Mouse (Mus musculus) hindbrain, embryonic 12.5 days (tissue): ENCODE measurements around the gene Ankrd2. TPM values are rescaled to one million over a fixed set of nuclear protein-coding genes. Genes with fewer than 3 reads are reported as not detected.

ENCODE experiments used
- ATAC-seq: fragments of 200-750 bp; cut with Nextera tagmentation; 2 replicates; pipeline ENCODE4 v1.8.0; 2017; ENCODE audit warnings: moderate TSS enrichment; ENCODE audit not compliant: low FRiP score
- H3K27ac ChIP-seq: fragments of 300-500 bp; sonication (generic); 2 replicates; pipeline ENCODE4 v1.5.1; 2016; ENCODE audit warnings: mild to moderate bottlenecking
- H3K27me3 ChIP-seq: fragments of 300-500 bp; sonication (generic); 2 replicates; pipeline ENCODE4 v1.6.1; 2016; ENCODE audit warnings: mild to moderate bottlenecking
- H3K36me3 ChIP-seq: fragments of 300-500 bp; sonication (generic); 2 replicates; pipeline ENCODE4 v1.6.1; 2016; ENCODE audit warnings: mild to moderate bottlenecking
- H3K4me1 ChIP-seq: fragments of 300-500 bp; sonication (generic); 2 replicates; pipeline ENCODE4 v1.6.1; 2016
- H3K4me2 ChIP-seq: fragments of 300-500 bp; sonication (generic); replicated peaks from 2 replicates; pipeline ENCODE4 v1.6.1; 2016; ENCODE audit warnings: mild to moderate bottlenecking
- H3K4me3 ChIP-seq: fragments of 300-500 bp; sonication (generic); 2 replicates; pipeline ENCODE4 v1.5.1; 2016; ENCODE audit warnings: mild to moderate bottlenecking
- H3K9ac ChIP-seq: fragments of 300-500 bp; sonication (generic); 2 replicates; pipeline ENCODE4 v1.6.1; 2016; ENCODE audit warnings: mild to moderate bottlenecking, moderate library complexity
- H3K9me3 ChIP-seq: fragments of 300-500 bp; sonication (generic); replicated peaks from 2 replicates; pipeline ENCODE4 v1.6.1; 2016; ENCODE audit warnings: mild to moderate bottlenecking
- WGBS: fragments of 180-500 bp; shearing (Covaris S2); methylation state at CpG from one replicate; pipeline ENCODE4 v1.1.7; 2016; 5-methylcytosine and 5-hydroxymethylcytosine counted together
- polyA plus RNA-seq: library from polyadenylated mRNA; unstranded; fragments of >200 nt; fragmentation: Nextera tagmentation; extraction: Ambion mirVana; gene quantifications from 2 replicates; pipeline ENCODE4 v1.2.1, GENCODE M21; 2016

Gene Ankrd2
- polyA plus RNA-seq, 1 experiment from 2014 or later, result not detected

DNA sequence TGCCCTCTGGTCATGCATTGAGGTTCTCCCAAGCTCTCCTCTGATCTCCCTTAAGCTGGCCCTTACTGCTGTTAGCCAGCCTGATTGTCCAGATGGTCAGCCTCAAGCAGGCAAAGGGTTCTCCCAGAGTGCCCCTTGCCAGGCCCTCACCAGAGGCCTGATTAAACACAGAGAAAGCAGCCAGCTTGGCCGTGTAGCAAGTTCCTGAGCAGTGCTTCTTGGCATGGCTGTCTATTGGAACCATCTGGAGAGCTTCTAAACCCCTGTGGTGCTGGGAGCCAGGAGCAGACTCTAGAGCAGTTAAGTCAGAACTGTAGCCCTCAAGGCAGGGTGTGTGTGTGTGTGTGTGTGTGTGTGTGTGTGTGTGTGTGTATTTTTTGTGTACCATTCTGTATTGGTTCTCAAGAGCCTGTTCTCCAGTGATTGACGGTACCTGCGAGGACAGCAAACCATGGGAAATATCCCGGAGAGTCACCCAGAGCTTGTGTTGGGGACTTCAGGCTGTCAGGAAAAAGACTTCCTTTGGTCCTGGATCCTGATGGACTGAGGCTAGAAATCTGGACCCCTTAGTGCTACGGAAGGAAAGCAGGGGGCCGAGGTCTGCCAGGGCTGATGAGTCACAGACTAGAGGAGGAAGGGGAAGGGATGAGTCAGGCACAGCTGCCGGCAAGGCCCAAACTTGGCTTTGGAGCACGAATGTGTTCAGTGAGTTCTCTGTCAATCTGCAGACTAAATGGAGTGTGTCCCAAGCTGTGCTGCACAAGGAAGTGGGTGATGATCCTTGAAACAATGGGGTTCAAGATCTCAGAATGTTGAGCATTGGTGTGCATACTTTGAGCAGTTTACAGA, 18.2 kb upstream of the Ankrd2 start:
- H3K9ac ChIP-seq, result no peak overlapping the region
- H3K4me1 ChIP-seq, result peaks cover 26% of the 10 kb centered on the region
- H3K9me3 ChIP-seq, result no peaks in the 10 kb centered on the region
- H3K27ac ChIP-seq, result peak overlapping the region; percentile 9; the same call in 1 of the 2 replicates
- H3K27me3 ChIP-seq, result no peaks in the 10 kb centered on the region
- no peaks in the 10 kb centered on the region for H3K36me3 ChIP-seq
- no peak for ATAC-seq
- H3K4me2 ChIP-seq, result no peak overlapping the region
- WGBS, result 78% methylated on average over 8 of the region's 8 CpGs
- no peak overlapping the region for H3K4me3 ChIP-seq

DNA sequence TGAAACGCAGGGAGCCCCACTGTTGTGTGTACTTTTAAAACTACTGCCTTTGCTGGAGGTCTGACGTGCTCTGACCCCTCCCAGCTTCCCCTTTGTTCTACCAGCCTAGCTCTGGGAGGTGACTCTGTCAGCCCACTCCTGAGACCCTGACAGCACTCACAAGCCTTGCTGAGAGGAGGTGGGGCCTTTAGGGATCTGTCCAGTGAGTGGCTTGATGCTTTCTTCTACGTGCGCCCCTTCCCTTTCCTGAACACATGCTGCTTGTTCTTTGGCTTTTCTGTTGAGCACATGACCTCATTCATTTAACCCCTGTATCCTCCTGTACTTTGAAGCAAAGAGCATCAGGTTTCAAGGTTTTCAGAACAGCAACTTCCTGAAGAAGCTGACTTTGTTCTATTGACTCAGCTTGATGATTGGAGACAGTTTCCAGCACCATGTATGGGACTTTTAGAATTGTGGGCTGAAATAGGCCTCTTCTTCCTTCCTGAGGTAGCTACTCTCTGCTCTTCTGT, 16.7 kb upstream of the Ankrd2 start:
- H3K27ac ChIP-seq, result 0 out of 2 replicates have a peak overlapping the region, but pooled peaks have one; percentile 19

DNA sequence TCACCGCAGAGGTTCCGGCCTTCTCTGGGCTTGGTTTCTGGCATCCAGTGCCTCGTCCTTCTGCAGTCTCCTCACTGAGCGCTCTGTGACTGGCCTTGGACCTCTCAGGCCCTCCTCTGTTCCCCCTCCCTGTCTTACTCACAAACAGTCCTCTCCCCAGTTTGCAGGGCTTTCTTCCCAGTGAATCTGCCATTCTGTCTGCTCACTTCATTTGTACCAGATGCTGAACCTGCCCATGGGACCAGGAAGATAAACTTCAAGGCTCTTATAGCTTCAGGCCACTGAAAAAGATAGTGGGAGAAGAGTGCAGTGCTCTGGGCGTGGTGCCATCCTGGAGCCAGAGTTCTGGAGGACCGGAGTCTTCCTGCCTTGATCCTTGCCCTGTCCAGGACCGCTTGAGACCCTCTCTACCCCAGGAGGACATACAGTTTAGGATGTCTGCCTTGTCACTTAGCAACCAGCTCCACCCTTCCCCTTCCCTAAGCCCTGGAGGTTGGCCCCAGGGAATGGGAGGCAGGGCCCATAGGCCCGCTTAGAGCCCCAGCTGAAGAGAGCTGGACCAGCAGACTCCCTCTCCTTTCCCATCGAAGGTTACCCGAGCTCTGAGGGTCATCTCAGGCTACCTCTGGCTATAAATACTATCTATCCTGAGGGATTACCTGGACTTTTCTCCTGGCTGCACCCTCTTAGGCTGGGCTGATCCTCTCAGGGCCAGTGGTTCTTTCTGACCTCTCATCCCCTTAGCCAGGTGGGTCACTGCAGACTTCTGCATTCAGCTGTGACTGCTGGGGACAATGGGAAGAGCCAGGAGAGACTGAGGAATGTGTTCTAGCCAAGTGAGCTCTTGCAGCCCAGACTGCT, 13.9 kb upstream of the Ankrd2 start:
- no peak for ATAC-seq
- 64% methylated on average over 10 of the region's 10 CpGs for WGBS

More for the DNA sequence above, 16.7 kb upstream of the Ankrd2 start:
- Histone ChIP-seq H3K4me2 (no peak overlapping the region), H3K27me3 (no peaks in the 10 kb centered on the region), H3K9me3 (no peaks in the 10 kb centered on the region), H3K4me1 (peaks cover 26% of the 10 kb centered on the region), H3K9ac (no peak overlapping the region), H3K4me3 (no peak overlapping the region), H3K36me3 (no peaks in the 10 kb centered on the region)
- 32% methylated on average over 4 of the region's 4 CpGs for WGBS
- no peak for ATAC-seq

DNA sequence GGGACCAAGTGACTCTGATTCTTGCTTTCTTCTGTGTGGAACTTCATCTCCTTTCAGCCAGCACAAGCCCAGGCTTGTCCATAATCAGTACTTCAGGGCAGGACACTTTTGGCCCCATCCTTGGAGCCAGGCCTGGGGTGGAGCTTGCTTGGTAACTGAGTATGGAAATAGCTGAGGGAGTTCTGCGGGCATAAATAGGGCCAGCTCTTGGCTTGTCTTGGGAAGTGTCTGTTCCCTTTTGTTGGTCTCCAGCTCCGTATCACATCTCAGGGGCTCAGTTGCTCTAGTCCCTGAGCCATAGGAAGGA, 13.3 kb upstream of the Ankrd2 start:
- Histone ChIP-seq H3K27me3 (no peaks in the 10 kb centered on the region), H3K4me3 (no peak overlapping the region), H3K9me3 (no peaks in the 10 kb centered on the region), H3K36me3 (no peaks in the 10 kb centered on the region), H3K9ac (no peak overlapping the region), H3K4me2 (no peak overlapping the region), H3K27ac (no peak overlapping the region), H3K4me1 (peaks cover 7% of the 10 kb centered on the region)
- ATAC-seq, result no peak
- 76% methylated on average over 2 of the region's 2 CpGs for WGBS

More for the DNA sequence above, 13.9 kb upstream of the Ankrd2 start:
- H3K27me3 ChIP-seq, result no peaks in the 10 kb centered on the region
- H3K9me3 ChIP-seq, result no peaks in the 10 kb centered on the region
- H3K4me2 ChIP-seq, result no peak overlapping the region
- H3K4me1 ChIP-seq, result peaks cover 13% of the 10 kb centered on the region
- H3K9ac ChIP-seq, result no peak overlapping the region
- H3K36me3 ChIP-seq, result no peaks in the 10 kb centered on the region
- no peak overlapping the region for H3K27ac ChIP-seq
- H3K4me3 ChIP-seq, result no peak overlapping the region

DNA sequence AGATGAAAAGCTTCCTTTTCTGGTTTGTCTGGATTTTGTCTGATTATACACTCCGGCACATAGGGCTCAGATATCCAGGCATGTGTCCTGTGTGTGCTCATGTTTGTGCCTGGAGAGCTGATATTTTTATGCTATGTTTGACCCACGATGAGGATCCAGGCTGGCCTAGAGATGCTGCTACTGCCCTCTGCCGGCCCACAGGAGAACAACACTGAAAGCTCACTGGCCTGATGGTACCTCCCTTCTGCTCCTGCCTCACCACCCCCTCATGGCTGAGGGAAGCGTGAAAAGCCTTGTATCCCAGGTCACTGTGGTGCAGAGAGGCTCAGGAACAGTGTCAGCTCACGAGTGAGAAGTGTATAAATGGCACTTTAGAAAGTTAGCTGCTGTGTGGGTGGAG, 9.6 kb upstream of the Ankrd2 start:
- no peaks in the 10 kb centered on the region for H3K27me3 ChIP-seq
- no peak overlapping the region for H3K4me3 ChIP-seq
- WGBS, result 11% methylated on average over 5 of the region's 5 CpGs
- H3K4me2 ChIP-seq, result no peak overlapping the region
- no peak overlapping the region for H3K27ac ChIP-seq
- peaks cover 4% of the 10 kb centered on the region; the same call in 1 of the 2 replicates for H3K4me1 ChIP-seq
- H3K9ac ChIP-seq, result no peak overlapping the region
- H3K36me3 ChIP-seq, result no peaks in the 10 kb centered on the region
- no peaks in the 10 kb centered on the region for H3K9me3 ChIP-seq
- ATAC-seq, result no peak

DNA sequence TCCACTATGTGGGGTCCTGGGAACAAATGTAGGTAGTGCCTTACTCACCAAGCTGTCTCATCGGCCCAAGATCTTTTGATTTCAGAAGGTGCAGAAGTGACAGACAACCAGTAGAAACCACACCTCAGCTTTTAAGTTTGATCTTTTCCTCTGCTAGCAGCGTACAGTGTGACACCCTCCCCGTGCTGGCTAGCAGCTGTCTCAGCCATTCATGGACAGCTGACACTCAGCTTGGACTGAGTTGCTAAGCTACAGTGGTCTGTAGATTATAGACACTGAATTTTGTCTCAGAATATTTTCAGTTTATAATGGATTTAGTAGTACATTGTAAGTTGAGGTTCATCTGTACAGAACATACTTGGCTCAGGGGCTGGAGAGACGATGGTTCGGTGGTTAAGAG, 4.7 kb upstream of the Ankrd2 start:
- H3K4me1 ChIP-seq, result peaks cover 13% of the 10 kb centered on the region
- H3K4me3 ChIP-seq, result no peak overlapping the region
- H3K36me3 ChIP-seq, result peaks cover 10% of the 10 kb centered on the region; the same call in 1 of the 2 replicates
- no peak overlapping the region for H3K4me2 ChIP-seq
- 81% methylated on average over 5 of the region's 5 CpGs for WGBS
- no peaks in the 10 kb centered on the region for H3K9me3 ChIP-seq
- H3K9ac ChIP-seq, result no peak overlapping the region
- H3K27me3 ChIP-seq, result no peaks in the 10 kb centered on the region
- ATAC-seq, result no peak
- no peak overlapping the region for H3K27ac ChIP-seq

DNA sequence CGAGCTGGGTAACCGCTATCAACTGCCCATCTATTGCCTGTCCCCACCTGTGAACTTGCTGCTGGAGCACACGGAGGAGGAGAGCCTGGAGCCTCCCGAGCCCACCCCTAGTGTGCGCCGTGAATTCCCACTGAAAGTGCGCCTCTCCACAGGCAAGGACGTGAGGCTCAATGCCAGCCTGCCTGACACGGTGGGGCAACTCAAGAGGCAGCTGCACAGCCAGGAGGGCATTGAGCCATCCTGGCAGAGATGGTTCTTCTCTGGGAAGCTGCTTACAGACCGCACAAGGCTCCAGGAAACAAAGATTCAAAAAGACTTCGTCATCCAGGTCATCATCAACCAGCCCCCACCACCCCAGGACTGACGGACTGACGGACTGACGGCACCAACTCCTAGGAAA, 2.2 kb upstream of the Ankrd2 start:
- H3K9ac ChIP-seq, result no peak overlapping the region
- no peak overlapping the region for H3K4me3 ChIP-seq
- no peak overlapping the region for H3K27ac ChIP-seq
- H3K9me3 ChIP-seq, result no peaks in the 10 kb centered on the region
- peaks cover 13% of the 10 kb centered on the region for H3K4me1 ChIP-seq
- peaks cover 10% of the 10 kb centered on the region; the same call in 1 of the 2 replicates for H3K36me3 ChIP-seq
- H3K27me3 ChIP-seq, result 0 out of 2 replicates have a peak, but pooled peaks cover 3% of the 10 kb centered on the region
- no peak for ATAC-seq
- 78% methylated on average over 14 of the region's 14 CpGs for WGBS
- H3K4me2 ChIP-seq, result no peak overlapping the region

DNA sequence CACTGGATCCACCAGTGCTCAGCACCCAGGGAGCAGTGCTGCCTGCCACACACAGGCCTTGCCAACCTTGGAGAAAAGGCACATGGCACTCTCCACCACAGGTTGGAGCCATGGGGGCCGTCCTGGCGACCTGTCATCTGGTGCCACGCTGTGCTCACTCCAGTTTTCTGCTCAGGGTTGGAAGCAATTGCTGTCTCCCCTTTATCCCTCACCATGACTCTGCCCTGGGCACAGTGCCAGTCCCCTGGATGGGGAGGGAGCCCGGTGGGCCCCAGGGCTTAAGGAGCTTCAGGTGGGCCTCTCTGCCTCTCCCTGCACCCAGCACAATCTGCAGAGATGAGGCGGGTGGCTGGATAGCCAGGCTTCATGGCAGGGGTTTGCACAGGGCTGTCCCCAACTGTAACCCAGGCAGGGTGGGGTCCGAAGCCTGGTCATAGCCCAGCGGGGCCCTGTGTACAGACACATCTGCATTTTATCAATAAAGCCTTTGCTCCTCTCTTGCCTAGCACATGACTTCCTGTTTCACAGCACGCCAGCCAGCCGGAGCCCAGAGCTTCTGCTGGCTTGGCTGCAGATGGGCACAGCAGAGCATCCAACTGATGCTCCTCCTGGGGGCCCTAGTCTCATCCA, 1.5 kb upstream of the Ankrd2 start:
- H3K27ac ChIP-seq, result 0 out of 2 replicates have a peak overlapping the region, but pooled peaks have one; percentile 31
- no peak for ATAC-seq
- WGBS, result 72% methylated on average over 9 of the region's 9 CpGs
- H3K9ac ChIP-seq, result 0 out of 2 replicates have a peak overlapping the region, but pooled peaks have one; percentile 1
- H3K27me3 ChIP-seq, result 0 out of 2 replicates have a peak, but pooled peaks cover 3% of the 10 kb centered on the region
- H3K4me2 ChIP-seq, result no peak overlapping the region
- no peak overlapping the region for H3K4me3 ChIP-seq
- H3K36me3 ChIP-seq, result peaks cover 10% of the 10 kb centered on the region; the same call in 1 of the 2 replicates
- H3K4me1 ChIP-seq, result peaks cover 13% of the 10 kb centered on the region
- no peaks in the 10 kb centered on the region for H3K9me3 ChIP-seq

DNA sequence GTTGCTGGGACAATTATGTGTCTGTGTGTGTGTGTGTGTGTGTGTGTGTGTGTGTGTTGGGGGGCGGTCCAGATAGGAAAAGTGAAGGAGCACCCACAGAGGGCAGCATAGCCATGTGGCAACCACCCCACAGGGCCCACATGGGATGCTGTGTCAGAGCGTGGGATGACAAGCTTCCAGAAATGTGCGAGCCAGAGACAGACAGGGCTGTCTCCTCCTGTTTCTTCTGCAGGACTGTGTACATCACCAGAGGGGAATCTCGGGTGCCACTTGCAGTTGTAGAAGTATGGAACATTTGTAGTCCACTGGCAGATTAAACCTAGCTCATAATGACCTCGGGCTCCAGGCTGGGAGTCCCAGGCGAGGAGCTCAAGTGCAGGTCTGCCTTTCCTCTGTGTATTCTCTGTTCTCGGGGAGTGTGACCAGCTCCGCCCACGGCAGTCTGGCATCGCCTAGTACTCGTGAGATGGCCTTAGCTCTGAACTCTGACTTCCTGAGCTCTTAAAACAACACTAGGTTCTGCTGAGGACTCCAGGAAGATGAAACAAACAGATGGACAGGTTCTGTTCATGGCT, 832 bp upstream of the Ankrd2 start:
- Histone ChIP-seq H3K27ac (no peak overlapping the region), H3K9ac (no peak overlapping the region), H3K4me1 (peaks cover 13% of the 10 kb centered on the region), H3K4me2 (no peak overlapping the region), H3K9me3 (no peaks in the 10 kb centered on the region), H3K4me3 (no peak overlapping the region), H3K27me3 (peaks cover 5% of the 10 kb centered on the region; the same call in 1 of the 2 replicates), H3K36me3 (peaks cover 10% of the 10 kb centered on the region; the same call in 1 of the 2 replicates)
- WGBS, result 58% methylated on average over 11 of the region's 11 CpGs
- peak; percentile 14; the same call in 1 of the 2 replicates for ATAC-seq

DNA sequence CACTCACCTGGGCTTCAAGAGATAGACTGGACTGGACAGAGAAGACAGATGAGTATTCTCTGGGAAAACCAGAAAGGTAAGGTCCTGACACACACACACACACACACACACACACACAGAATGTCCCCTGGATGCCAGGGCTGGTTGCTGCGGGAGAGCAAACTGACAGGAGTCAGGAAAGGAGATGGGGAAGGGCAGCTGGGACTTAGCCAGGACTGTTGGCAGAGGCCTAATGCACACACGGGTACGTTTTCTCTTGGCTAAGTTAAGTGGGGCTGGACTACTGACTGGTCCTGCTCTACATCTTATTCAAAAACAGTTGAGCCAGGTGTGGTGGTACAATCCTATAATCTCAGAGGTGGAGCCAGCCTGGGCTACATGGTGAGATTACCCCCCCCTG, 557 bp downstream of the Ankrd2 start:
- H3K9me3 ChIP-seq, result no peaks in the 10 kb centered on the region
- 90% methylated on average over 3 of the region's 3 CpGs for WGBS
- no peak for ATAC-seq
- H3K36me3 ChIP-seq, result peaks cover 10% of the 10 kb centered on the region; the same call in 1 of the 2 replicates
- peaks cover 12% of the 10 kb centered on the region; the same call in 1 of the 2 replicates for H3K27me3 ChIP-seq
- H3K9ac ChIP-seq, result no peak overlapping the region
- H3K4me2 ChIP-seq, result no peak overlapping the region
- peaks cover 13% of the 10 kb centered on the region for H3K4me1 ChIP-seq
- H3K27ac ChIP-seq, result no peak overlapping the region
- no peak overlapping the region for H3K4me3 ChIP-seq

DNA sequence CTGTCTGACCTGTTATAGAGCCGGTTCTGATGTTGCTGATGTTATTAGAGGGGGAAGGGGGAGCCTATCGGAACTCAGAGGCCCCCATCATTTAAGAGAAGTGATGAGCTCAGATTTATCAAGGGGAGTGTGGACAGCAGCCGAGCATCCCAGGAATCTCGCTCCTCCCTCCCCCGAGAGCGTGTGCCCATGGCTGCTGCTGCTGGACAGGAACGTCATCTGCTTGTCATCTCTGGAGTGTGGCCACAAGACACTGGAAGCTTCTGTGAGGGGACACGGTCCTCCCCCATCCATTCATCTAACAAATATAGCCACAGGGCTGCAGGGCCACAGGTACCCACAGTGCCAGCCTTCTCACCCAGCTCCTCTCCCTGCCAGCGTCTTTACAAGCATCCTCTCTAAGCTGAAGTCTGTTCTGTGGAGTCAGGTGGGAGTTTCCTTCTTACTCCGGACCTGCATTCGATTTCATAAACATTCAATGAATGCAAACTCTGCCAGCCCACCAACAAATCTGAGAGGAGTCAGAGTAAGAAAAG, 1.4 kb downstream of the Ankrd2 start:
- ATAC-seq, result no peak
- H3K27ac ChIP-seq, result no peak overlapping the region
- peaks cover 10% of the 10 kb centered on the region; the same call in 1 of the 2 replicates for H3K36me3 ChIP-seq
- no peak overlapping the region for H3K9ac ChIP-seq
- no peak overlapping the region for H3K4me3 ChIP-seq
- peaks cover 12% of the 10 kb centered on the region; the same call in 1 of the 2 replicates for H3K27me3 ChIP-seq
- H3K4me1 ChIP-seq, result peaks cover 13% of the 10 kb centered on the region
- no peaks in the 10 kb centered on the region for H3K9me3 ChIP-seq
- 78% methylated on average over 11 of the region's 11 CpGs for WGBS
- H3K4me2 ChIP-seq, result no peak overlapping the region
